Mouse (Mus musculus): ENCODE measurements around the gene Glce.

Gene Glce

DNA sequence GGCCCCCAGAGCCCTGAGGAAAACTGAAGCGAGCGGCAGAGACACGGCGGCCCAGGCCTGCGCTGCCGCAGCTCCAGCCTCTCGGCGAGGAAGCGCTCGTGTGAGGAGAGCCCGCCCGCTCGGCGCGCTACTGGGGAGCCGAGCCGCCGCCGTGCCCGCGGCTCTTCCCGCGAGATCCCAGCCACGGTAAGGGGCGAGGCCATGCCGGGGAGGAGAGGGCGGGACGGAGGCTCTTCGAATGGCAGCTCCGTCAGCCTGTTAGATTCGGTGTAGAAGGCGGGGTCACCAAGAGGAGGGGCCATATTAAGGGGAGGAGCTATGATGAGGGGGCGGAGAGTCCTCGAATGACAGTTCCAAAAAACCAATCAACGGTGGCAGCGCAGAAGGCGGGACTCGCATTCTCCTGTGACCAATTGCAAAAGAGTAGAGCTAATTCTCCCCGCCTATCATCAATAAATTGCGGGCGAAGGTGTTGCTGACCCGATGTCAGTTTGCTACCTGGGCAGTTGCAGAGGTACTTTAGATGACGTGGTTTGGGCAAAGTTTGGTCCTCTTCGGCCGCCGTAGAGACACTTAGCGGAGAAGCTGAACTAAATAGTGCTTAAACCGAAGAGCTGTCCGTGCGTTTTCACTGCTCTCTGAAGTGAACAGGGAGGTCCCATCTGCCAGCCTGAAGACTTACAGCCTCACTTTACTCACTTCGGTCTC is at the start of gene Glce:
Glce (minus strand) TSS at position 148 of the 708 bp plus-strand sequence.
- H3K36me3 ChIP-seq (ENCODE audit: control insufficient read depth, insufficient read depth, low read length, poor library complexity, severe bottlenecking): no peaks in the 10 kb centered on the region
- no peaks in the 10 kb centered on the region for H3K27me3 ChIP-seq (ENCODE audit: control insufficient read depth, insufficient read depth, low read length, poor library complexity, severe bottlenecking)
- peak; percentile 99 for DNase-seq (ENCODE audit: low read depth, low spot score)

DNA sequence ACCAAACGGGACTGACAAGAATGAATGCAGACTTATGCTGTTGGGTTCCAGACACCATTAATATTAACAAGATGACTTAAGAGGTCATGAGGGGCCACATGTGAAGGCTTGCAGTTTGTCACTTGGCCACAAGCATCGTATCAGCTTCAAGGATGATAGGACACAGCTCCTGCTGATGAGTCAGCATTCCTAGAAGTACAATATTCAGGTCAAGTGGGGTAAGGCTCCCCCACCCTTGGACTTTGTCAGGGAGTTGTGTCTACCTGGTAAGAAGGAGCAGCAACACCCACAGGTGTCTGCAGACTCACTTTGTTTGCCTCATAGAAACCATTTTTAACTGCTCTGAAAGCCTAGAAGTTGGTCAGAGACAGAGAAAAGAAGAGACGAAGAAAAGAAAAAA is 49.8 kb upstream of the Glce start:
- no peak for DNase-seq (ENCODE audit: low read depth, low spot score)
- H3K27me3 ChIP-seq (ENCODE audit: control insufficient read depth, insufficient read depth, low read length, poor library complexity, severe bottlenecking): no peaks in the 10 kb centered on the region
- H3K36me3 ChIP-seq (ENCODE audit: control insufficient read depth, insufficient read depth, low read length, poor library complexity, severe bottlenecking): no peaks in the 10 kb centered on the region

DNA sequence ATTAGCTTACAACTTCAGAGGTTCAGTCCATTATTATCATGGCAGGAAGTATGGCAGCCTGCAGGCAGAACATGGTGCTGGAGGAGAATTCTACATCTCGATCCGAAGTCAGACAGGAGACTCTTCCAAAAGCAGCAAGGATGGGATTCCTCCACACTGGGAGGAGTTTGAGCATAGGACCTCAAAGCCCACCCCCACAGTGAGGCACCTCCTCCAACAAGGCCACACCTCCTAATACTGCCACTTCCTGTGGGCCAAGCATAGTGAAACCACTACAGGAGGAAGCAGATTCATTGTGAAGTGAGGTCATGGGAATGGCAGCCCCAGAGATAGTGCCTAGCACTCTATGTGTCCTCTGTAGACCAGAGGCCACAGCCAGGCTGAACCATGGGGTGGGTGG is 48.5 kb upstream of the Glce start:
- no peaks in the 10 kb centered on the region for H3K27me3 ChIP-seq (ENCODE audit: control insufficient read depth, insufficient read depth, low read length, poor library complexity, severe bottlenecking)
- H3K36me3 ChIP-seq (ENCODE audit: control insufficient read depth, insufficient read depth, low read length, poor library complexity, severe bottlenecking): no peaks in the 10 kb centered on the region
- DNase-seq (ENCODE audit: low read depth, low spot score): no peak

DNA sequence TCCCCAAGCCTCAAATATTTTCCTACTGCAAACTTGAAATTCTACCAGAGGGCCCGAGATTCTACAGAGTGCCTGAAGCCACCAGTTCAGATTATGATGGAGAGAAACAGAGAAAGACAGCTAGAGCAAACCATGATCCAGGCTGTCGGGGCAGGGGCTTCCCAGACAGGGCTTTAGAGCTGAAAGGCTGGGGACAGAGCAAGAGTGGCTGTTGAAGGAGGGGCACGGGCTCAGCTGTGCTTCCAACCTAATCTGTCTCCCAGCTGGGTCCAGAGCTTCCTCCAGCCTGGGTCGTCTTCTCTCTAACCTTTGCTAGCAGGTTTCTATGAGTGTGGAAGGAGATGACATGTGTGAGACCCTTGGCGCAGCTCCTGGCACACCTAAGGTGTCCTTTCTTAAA is 44.2 kb upstream of the Glce start:
- H3K36me3 ChIP-seq (ENCODE audit: control insufficient read depth, insufficient read depth, low read length, poor library complexity, severe bottlenecking): no peaks in the 10 kb centered on the region
- H3K27me3 ChIP-seq (ENCODE audit: control insufficient read depth, insufficient read depth, low read length, poor library complexity, severe bottlenecking): no peaks in the 10 kb centered on the region
- no peak for DNase-seq (ENCODE audit: low read depth, low spot score)

DNA sequence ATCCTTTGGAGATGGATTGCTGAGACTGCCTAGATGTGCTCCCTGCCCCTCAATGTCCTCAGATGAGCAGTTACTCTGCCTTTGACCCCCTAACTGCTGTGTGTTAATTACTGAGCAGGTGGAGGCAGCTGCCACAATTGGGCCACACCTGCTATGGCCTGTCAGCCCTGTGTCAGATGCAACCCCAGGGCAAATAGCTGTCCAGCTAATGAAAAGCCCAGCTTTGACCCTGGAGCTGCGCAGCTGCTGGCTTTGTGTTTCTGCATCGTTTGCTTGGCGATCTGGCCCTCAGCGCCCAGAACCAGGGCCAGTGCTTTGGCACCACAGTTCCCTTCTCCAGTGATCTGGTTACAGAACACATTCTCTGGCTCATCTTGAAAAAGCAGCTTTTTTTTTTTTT is 43.7 kb upstream of the Glce start:
- no peak for DNase-seq (ENCODE audit: low read depth, low spot score)
- no peaks in the 10 kb centered on the region for H3K27me3 ChIP-seq (ENCODE audit: control insufficient read depth, insufficient read depth, low read length, poor library complexity, severe bottlenecking)
- H3K36me3 ChIP-seq (ENCODE audit: control insufficient read depth, insufficient read depth, low read length, poor library complexity, severe bottlenecking): no peaks in the 10 kb centered on the region

DNA sequence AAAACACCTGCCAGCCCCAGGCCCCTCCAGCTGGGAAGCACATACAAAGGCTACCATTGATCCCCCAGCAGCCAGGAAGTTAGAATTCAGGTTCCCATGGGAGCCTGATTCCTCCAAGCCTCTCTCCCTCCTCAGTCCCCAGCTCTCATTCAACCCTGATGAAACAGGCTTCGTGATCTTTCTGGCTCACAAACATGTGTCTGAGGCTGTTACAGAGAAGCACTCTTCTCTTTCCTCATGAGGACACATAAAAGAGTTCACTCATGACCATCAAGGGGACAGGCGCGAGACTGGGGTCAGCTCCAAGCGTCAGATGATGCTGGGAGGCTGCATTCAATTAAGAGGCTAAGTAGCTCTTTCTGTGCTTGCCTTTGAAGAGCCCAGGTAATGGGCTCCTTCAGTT is 40.4 kb upstream of the Glce start:
- H3K36me3 ChIP-seq (ENCODE audit: control insufficient read depth, insufficient read depth, low read length, poor library complexity, severe bottlenecking): no peaks in the 10 kb centered on the region
- H3K27me3 ChIP-seq (ENCODE audit: control insufficient read depth, insufficient read depth, low read length, poor library complexity, severe bottlenecking): no peaks in the 10 kb centered on the region
- DNase-seq (ENCODE audit: low read depth, low spot score): no peak

DNA sequence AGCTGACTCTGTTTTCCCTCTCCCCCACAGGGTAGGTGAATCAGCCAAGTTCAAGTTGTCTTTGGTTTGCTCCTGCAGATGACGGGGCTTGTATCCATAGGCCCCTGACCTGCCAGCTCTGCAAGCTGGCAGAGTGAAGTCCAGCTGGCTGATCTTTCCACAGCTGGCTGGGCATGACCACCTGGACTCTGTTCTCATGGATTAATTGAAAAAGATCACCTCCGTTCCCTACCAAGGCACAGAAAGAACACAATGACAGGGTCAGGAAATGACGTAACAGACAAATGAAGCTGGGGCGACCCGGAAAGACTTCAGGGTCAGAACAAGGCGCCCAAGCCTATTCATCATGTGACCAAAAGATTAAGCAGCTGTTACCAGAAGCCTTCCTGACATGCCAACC is 38.3 kb upstream of the Glce start:
- Histone ChIP-seq H3K27me3 (ENCODE audit: control insufficient read depth, insufficient read depth, low read length, poor library complexity, severe bottlenecking) (no peaks in the 10 kb centered on the region), H3K36me3 (ENCODE audit: control insufficient read depth, insufficient read depth, low read length, poor library complexity, severe bottlenecking) (no peaks in the 10 kb centered on the region)
- DNase-seq (ENCODE audit: low read depth, low spot score): no peak

DNA sequence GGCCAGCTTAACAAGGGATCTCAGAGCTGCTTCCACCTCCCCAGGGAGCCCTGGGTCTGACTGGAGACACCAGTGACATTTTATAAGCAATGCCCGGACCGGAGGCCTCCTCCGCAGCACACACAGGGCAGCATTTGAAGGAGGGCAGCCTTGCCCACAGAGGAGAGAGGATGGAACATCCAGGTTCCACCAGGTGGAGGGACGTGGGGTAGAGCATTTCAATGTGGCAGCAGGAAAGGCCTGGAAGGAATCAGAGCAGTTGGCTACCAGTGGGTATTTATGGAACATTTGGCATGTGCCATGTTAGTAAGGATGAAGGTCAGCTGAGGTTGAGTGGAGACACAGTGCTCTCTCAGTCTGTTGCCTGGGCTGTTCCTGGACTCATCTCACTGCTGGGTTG is 36.3 kb upstream of the Glce start:
- Histone ChIP-seq H3K36me3 (ENCODE audit: control insufficient read depth, insufficient read depth, low read length, poor library complexity, severe bottlenecking) (no peaks in the 10 kb centered on the region), H3K27me3 (ENCODE audit: control insufficient read depth, insufficient read depth, low read length, poor library complexity, severe bottlenecking) (no peaks in the 10 kb centered on the region)
- DNase-seq (ENCODE audit: low read depth, low spot score): no peak

DNA sequence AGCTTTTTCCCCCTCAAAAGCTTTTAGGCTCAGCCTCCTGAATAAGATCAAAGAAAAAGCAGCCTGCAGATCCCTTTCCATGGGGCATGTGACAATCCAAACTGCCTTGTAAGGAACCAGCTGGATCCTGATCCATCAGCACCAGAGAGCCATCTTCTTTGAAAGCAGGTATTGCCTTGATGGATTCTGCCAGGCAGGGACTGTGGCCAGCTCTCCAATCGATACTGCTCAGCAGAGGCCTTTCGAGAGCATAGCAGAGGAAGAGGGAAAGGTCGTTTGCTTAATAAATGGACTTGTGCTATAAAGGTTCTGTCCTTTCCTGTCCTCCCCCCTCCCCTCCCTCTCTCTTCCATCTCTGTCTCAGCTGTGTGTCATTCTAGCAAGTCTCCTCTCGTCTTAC is 33.4 kb upstream of the Glce start:
- H3K27me3 ChIP-seq (ENCODE audit: control insufficient read depth, insufficient read depth, low read length, poor library complexity, severe bottlenecking): no peaks in the 10 kb centered on the region
- no peaks in the 10 kb centered on the region for H3K36me3 ChIP-seq (ENCODE audit: control insufficient read depth, insufficient read depth, low read length, poor library complexity, severe bottlenecking)
- no peak for DNase-seq (ENCODE audit: low read depth, low spot score)

DNA sequence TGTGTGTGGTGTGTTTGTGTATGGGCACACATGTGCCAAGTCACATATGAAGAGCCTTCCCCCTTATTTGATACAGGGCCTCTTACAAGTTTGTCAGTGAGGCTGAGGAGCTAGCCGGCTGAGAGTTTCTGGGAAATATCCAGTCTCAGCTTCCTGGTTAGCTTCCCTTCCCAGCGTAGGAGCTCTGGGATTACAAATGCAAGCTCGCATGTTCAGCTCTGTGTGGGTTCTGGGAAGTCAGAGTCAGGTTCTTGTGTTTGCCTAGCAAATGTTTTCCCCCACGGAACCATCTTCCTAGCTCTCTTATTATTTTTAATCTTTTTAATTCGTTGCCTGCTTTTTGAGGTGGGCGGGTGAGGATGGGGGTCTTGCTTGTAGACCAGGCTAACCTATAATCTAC is 32.9 kb upstream of the Glce start:
- DNase-seq (ENCODE audit: low read depth, low spot score): no peak
- H3K27me3 ChIP-seq (ENCODE audit: control insufficient read depth, insufficient read depth, low read length, poor library complexity, severe bottlenecking): no peaks in the 10 kb centered on the region
- H3K36me3 ChIP-seq (ENCODE audit: control insufficient read depth, insufficient read depth, low read length, poor library complexity, severe bottlenecking): no peaks in the 10 kb centered on the region

DNA sequence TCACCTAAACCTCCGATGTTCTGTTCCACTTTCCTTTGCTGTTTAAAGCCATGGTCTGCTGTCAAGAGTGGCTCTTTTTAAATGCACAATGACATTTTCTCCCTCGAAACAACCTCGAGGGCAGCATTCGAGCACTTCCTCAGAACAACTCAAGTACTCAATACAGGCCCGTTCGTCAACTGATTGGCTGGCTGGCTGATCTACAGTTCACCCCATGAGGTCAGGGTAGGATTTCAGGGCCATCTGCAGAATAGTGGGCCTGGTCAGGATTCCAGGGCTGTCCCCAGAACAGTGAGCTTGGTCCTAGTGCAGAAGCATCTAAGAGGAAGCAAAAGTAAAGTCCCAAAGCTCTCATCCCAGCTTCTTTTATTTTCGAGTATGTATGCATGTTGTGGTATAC is 32.5 kb upstream of the Glce start:
- DNase-seq (ENCODE audit: low read depth, low spot score): no peak
- H3K27me3 ChIP-seq (ENCODE audit: control insufficient read depth, insufficient read depth, low read length, poor library complexity, severe bottlenecking): no peaks in the 10 kb centered on the region
- H3K36me3 ChIP-seq (ENCODE audit: control insufficient read depth, insufficient read depth, low read length, poor library complexity, severe bottlenecking): no peaks in the 10 kb centered on the region

DNA sequence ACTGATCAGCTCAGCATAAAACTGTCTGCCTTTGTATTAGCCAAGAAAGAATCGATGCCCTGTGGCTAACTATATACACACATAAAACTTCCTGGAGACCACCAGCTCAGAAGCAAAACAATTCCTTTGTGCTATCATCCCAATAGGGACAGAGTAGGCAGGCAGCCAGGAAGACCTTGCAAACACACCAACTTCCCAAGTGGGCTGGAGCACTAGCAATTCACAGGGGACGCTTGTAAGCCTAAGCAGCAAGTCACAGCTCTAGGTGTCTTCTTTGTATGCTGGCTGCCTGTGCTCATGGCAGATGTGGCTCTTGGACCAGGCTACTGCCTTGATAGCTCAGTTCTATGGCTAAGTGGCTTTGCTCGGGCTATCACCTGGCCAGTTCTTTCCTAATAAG is 32.1 kb upstream of the Glce start:
- H3K27me3 ChIP-seq (ENCODE audit: control insufficient read depth, insufficient read depth, low read length, poor library complexity, severe bottlenecking): no peaks in the 10 kb centered on the region
- DNase-seq (ENCODE audit: low read depth, low spot score): no peak
- no peaks in the 10 kb centered on the region for H3K36me3 ChIP-seq (ENCODE audit: control insufficient read depth, insufficient read depth, low read length, poor library complexity, severe bottlenecking)

DNA sequence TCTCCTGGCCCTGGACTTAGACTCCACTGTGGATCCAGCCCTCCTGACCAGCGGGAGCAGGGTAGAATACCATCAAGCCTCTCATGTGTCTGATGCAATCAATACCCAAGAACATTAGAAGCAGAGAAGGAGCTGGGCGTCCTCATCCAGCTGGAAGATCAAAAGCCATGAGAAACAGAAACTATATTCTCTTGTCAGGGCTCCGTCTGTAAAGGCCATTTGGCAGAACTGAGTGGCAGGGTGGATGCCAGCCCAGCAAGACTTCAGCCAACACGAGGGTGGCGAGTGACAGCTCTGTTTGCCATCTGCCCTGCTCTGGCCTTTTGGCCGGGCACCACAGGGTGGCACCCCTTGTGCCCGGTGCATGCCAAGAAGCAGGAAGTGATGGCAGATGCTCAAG is 30.8 kb upstream of the Glce start:
- H3K27me3 ChIP-seq (ENCODE audit: control insufficient read depth, insufficient read depth, low read length, poor library complexity, severe bottlenecking): no peaks in the 10 kb centered on the region
- no peaks in the 10 kb centered on the region for H3K36me3 ChIP-seq (ENCODE audit: control insufficient read depth, insufficient read depth, low read length, poor library complexity, severe bottlenecking)
- DNase-seq (ENCODE audit: low read depth, low spot score): no peak

DNA sequence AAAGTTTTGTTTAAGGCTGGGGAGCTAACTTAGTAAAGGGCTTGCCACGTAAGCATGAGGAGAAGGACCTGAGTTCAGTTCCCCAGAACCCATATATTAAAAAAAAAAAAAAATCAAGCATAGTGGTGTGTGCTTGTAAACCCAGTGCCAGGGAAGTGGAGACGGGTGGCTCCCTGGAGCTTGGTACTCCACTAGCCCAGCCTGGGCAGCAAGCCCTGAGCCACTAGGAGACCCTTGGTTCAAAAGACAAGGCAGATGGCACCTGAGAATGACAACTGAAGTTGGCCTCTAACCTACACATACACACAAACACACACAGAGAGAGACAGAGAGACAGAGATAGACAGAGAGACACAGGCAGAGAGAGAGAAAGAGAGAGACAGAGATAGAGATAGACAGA is 30.1 kb upstream of the Glce start:
- Histone ChIP-seq H3K27me3 (ENCODE audit: control insufficient read depth, insufficient read depth, low read length, poor library complexity, severe bottlenecking) (no peaks in the 10 kb centered on the region), H3K36me3 (ENCODE audit: control insufficient read depth, insufficient read depth, low read length, poor library complexity, severe bottlenecking) (no peaks in the 10 kb centered on the region)
- DNase-seq (ENCODE audit: low read depth, low spot score): no peak

DNA sequence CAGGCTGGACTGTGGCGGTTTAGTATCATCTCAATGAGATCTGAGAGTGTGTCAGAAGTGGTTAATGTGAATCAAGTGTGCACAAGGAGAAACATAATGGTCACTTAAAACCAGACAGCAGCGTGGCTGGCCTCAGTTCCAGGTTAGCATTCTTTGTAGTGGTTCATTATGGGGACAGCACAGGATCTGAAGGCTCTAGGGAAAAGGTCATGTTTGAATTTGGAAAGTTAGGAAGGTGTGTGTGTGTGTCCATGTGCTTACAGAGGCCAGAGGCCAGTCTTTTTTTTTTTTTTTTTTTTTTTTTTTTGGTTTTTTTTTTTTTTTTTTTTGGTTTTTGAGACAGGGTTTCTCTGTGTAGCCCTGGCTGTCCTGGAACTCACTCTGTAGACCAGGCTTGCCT is 22.7 kb upstream of the Glce start:
- DNase-seq (ENCODE audit: low read depth, low spot score): no peak
- H3K36me3 ChIP-seq (ENCODE audit: control insufficient read depth, insufficient read depth, low read length, poor library complexity, severe bottlenecking): no peaks in the 10 kb centered on the region

DNA sequence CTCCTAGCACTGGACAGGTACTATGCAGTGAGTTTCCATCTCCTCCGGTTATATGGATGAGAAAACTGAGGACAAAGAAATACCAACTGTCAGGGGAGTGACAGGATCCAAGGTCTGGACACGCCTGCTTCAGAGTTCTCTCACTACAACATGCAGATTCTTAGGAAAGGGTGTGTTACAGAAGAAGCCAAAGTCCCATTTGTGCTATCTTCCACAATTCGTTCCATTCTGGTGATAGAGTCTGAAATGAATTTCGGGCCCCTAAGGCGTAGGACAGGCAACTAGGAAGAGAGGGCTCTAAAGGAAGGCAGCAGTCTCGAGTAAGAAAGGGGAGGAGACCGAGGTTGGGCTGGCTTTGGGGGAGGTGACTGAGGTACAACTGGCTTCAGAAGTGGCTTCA is 21.0 kb upstream of the Glce start:
- Histone ChIP-seq H3K36me3 (ENCODE audit: control insufficient read depth, insufficient read depth, low read length, poor library complexity, severe bottlenecking) (no peaks in the 10 kb centered on the region), H3K27me3 (ENCODE audit: control insufficient read depth, insufficient read depth, low read length, poor library complexity, severe bottlenecking) (no peaks in the 10 kb centered on the region)
- DNase-seq (ENCODE audit: low read depth, low spot score): no peak

More for the DNA sequence above, 22.7 kb upstream of the Glce start:
- H3K27me3 ChIP-seq (ENCODE audit: control insufficient read depth, insufficient read depth, low read length, poor library complexity, severe bottlenecking): no peaks in the 10 kb centered on the region
